Mouse (Mus musculus) adrenal gland, postnatal 25 days (tissue): Measurements from ENCODE around the gene Krt34. TPM values are rescaled to one million over a fixed set of nuclear protein-coding genes. Genes with fewer than 3 reads are reported as not detected.

ENCODE experiments used
- DNase-seq: peaks from one replicate; pipeline ENCODE4 v3.0.0; 2021; ENCODE audit warnings: mixed read lengths
- long read RNA-seq: library from polyadenylated mRNA; stranded (forward); transcript quantifications from one replicate; pipeline ENCODE4 v2.0.0, GENCODE M21; 2021
- total RNA-seq: library from RNA; stranded (reverse); gene quantifications from 2 replicates; pipeline ENCODE4 v1.2.3, GENCODE M21; 2021

Krt34 gene
- not detected in 2 replicates for total RNA-seq
- long read RNA-seq: 0 reads

DNA sequence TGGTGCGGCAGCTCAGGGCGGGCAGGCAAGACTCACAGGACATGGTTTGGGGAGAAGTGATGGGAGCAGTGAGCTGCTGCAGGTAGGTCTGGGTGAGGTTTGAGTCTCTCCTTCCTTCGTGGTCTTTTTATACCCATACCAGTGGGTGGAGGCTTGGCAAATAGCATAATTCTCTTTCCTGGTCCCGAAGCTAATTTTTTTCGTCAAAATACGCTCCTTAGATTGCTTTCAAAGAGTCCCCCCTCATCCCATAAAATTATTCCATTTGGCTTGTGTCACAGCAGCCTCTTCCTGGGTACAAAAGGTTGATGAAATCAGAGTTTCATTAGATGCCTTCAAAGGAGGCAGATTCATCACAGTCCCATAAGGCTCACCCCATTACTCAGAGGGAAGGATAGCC is at the start of gene Krt34:
Krt34 (minus strand) TSS at position 101 of the 400 bp plus-strand sequence.
- DNase-seq: no peak

DNA sequence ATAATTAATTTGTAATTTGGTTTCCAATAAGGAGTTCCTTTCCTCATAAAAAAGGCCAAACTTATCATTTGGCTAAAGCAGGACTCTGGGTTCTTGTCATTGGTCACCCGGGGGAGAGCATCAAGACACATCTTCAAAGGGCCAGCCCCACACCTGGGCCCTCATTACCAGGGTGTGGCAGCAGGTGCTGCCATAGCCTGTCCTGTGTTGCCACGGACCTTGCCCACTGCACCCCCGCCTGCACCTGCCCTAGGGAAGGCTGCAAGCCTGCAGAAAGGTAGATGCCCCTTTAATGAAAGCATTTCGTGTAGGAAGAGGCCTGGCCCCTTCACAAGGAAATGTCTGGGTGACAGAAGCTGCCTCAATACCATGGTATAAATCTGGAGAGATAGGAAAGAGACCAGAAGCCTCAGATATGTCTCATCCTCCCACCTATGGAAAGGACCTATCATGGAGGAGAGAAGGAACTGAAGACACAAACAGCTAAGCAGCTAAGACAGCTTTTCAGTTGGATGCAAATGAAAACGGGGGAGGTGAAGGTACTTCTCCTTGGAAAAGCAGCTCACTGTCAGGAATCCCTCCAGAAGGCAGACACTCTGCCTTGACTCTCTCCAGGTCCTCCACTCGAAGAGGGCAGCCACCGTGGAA is 47.1 kb upstream of the Krt34 start:
- no peak for DNase-seq

DNA sequence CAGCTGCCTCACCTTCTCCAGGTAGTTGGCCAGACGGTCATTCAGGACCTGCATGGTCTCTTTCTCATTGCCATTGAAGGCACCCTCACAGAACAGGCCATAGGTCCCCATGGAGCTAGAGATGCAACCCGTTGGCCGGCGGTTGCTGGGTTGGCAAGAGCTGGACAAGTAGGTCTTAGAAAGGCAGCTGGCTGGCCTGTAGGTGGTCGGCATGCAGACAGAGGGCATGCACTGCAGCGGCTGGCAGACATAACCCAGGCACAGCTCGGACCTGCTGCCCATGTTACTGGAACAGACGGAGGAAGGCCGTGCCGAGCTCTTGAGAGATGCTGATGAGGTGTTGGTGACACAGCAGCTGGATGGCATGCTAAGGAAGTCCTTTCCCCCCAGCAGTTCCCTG is 46.5 kb upstream of the Krt34 start, which contains the start of gene Krt32:
Krt32 (minus strand) TSS at position 366 of the 400 bp plus-strand sequence.
- DNase-seq: no peak

DNA sequence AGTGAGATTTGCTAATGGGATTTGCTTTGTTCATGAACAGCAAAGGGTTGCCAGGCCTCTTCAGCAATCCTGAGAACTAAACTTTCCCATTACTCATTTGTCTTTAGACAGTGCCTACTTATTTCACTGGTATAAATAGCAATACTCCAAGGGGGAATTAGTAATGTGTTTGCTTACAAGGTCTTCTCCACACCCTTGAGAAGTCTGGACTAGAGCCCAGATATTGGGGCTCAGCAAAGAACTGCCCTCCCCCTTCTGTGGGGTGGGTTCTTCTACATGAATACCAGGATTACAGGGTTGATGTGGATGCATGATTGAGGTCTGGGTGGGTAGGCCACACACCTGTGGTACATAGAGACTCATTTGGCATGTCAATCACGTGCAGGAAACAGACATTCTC is 32.5 kb upstream of the Krt34 start:
- DNase-seq: no peak

DNA sequence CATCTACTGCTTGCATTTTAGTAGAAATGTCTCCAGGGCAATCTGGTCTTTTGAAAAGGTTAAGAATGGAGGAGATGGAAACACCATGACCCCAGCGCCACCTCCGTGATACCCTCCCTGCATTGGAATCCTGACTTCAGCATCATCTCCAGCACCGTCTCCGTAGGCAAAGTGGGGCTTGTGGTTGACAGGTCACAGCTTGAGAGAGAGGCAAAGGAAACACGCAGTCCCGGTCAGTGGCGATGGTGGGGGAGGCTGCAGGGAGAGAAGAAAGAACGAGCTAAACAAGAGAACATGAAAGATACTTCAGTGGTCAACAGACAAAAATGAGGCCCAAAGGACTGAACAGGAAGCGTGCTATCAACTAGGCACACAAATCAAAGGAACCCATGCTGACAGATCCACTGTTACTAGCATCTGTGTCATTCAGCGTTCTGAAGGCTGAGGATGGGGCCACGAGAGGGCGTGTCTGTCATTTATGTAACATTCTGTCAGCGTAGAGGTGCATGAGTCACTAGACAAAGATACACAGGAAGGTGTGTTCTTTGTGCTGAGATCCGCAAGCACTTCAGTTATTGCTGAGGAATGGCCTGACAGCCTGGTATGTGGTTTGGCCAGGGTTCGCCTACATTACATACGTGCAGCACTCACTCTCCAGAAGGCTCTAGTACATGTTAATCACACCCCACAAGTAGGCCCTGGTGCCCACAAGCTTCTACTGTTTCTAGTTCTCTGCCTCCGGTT is 26.1 kb upstream of the Krt34 start:
- no peak for DNase-seq

DNA sequence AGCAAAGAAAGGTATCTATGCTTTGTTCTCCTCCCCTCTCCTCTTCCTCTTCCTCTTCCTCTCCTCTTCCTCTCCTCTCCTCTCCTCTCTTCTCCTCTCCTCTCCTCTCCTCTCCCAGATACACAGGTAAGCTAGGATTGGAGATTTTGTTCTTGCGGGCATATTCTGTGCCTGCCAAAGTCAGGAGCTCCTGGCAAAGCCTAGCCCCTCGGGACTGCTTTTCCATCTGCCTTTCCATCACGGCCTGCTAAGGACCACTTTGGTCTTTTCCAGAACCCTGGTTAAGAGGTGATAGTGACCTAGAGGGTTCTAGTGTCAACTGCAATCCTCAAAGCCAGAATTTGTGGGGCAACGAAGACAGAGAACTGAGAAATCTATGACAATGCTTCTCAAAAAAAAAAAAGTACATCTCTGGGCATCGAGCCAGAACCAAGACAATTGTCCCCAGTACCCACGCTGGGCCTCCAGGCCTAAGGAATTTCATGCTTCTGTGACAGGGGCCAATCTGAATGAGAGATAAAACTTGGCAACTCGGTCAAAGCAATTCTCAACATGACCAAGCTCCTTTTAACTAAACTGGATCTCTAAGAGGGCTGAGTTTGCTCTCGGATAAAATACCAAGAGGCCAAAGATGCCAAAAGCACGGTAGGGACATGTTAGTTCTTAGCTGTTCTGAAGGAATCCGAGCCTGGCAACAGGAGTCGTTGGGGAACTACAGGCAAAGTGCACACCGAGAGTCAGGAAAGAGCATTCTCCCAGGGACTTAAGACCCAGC is 25.1 kb upstream of the Krt34 start:
- DNase-seq: no peak

DNA sequence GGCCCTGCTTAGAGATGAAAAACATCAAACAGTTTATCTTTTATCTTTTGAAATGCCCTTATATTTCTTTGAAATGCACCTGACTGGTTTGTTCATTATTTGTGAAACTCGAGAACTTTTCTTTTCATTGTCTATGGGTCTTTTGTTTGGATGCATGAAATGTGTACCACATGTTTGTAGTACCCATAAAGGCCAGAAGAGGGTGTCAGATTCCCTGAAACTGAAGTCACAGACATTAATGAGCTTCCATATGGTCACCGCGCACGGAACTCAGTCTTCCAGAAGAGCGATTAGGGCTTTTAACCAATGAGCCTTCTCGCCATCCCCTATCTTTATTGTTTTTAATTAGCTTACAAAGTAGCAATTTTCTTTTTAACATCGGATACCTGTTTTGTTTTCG is 17.5 kb upstream of the Krt34 start:
- DNase-seq: no peak

DNA sequence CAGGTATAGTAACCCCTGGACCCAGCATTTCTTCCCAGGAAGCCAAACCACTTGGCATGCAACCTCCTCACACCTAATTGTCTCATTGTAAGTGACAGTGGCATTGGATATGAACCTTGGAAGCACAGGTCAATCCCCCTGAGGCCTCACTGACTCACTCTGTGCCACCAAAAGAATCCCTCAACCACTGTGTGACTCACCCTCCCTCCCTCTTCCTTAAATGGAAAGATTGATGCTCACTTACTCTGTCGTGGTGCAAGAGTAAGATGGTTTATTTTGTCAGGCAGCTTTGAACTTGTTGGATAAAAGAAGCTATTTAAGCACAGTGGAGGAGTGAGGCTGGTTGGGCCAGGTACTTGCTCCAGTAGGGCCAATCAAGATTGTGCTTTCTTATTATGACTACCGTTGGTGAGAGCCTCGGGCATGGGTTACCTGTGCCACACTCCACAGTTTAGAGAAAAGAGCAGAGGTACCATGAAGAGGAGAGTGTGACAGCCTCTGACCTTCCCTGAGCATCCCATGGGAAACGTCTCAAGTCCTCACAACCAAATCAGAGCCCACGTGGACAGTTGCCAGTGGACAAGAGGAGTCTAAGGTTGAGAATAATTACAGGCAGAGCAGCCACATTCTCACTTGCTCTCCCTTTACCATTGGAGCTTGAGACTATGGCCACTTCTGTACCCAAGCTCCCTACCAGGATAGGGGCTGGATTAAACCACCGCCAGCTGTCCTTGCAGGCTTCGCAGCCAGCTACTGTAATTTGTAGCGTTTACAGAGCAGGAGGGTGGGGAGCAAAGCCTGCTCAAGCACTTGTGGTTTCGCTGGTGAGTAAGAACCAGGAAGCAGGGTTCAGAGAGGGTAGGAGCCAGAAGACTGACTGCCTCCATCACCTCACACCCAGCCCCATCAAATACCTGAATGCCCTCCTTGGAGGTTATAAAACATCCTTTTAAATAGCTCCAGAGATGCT is 14.6 kb upstream of the Krt34 start:
- no peak for DNase-seq

DNA sequence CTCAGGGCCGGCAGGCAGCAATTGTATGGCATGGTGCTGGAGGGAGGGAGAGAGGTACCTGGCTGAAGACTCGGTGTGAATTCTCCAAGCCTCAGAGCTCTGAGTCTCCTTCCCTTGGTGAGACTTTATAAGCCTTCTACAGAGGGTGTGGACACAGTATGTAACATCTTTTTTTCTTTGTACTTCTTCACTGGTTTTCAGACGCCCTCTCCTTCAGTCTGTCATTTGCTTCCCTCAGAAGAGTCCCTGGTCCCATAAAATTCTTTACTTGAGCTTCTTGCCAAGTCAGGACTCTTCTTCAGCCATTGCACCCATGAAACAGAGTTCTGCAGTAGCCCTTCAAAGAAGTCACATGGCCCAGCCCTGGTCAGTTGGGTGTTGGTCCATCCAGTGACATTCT is 9.1 kb upstream of the Krt34 start, which contains the start of gene Krt31:
Krt31 (minus strand) TSS at position 101 of the 400 bp plus-strand sequence.
- no peak for DNase-seq

DNA sequence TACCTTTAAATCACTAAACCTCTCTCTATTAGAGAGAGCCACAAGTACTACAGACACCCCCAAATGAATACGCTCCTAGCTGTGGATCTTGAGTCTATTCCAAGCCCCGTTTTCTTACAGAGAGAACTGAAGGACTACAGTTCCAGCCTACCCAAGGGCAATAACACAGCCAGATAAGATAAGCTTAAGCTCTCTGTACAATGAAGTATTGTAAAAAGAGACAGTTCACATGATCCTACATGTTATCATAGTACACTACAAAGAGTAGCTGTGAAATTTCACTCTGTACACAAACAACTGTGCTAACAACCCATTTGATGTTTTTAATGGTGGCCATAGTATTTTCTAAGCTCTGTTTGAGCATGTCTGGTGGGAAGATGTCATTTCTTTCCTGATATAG is 5.8 kb upstream of the Krt34 start:
- DNase-seq: no peak

DNA sequence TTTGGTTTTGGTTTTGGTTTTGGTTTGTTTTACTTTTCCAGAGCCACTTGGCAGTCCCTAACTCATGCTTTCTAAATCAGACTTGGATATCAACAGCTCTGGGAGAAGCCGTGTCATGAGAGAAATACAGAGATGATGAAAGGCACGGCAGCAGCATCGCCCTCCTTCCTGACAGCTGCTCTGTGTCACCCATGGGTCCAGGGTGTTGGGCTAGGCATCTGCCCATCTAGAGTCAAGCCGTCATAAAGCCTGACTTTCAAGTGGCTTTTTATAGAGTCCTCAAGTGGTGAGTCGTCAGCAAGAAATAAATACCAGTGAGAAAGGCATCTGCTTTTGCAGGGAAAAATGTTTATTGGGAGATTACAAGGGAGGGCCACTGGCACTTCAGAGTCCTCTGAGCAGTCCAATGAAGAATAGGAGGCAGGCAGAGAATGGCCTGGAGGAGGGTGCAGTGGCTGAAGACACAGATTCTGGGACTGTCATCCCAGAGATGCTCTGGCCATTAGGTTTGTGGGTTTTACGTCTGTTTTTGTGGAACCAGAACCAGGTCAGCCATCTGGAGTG is 5.0 kb upstream of the Krt34 start:
- DNase-seq: no peak

DNA sequence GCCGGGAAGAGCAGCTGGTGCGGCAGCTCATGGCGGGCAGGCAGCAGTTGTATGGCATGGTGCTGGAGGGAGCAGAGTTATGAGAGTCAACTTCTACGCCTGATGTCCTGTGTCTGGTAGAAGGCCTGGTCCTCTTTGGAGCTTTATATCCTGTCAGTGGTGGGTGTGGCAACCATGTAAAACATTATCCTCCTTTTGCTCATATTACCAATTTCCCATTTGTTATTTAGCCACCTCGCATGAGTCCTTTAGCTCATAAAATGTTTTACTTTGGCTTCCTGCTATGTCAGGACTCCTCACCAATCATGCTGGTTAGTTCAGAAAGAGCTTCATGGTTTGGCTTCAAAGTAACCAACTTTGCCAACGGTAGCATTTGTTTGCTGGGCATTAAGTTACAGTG is 11.6 kb downstream of the Krt34 start, which contains the start of gene Krt33b:
Krt33b (minus strand) TSS at position 101 of the 400 bp plus-strand sequence.
- DNase-seq: no peak

DNA sequence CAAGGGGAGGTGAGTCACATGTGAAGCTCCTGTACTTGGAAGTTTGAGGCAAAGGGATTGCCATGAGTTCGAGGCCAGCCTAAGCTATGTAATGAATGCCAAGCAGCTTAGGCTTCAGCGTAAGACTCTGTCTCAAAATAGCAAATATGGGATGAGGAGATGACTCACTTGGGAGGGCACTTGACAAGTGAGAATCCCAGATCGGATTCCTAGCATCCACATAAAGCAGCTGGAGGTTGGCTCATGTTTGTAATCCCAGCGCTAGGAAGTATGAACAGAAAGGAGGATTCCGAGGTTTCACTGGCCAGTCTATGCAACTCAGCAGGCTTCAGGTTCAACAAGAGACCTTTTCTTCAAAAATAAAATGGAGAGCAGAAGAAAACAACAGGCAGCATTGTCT is 19.9 kb downstream of the Krt34 start:
- DNase-seq: no peak

DNA sequence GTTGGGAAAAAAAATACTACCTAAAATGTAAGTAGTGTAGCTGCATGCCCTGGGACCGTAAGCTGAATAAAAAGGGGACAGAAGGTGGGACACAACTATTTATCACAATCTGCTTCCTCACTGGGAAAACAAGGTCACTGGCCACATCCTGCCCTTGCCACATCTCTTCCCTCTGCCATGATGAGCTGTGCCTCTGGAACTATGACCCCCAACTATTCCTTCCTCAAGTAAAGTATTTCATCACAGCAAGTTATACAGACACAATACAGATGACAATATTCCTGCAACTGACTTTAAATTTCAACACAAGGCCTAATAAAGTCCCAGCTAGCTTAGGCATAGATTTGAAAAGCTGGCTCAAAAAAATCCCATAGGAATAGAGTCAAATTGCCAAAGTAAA is 21.9 kb downstream of the Krt34 start:
- DNase-seq: no peak

DNA sequence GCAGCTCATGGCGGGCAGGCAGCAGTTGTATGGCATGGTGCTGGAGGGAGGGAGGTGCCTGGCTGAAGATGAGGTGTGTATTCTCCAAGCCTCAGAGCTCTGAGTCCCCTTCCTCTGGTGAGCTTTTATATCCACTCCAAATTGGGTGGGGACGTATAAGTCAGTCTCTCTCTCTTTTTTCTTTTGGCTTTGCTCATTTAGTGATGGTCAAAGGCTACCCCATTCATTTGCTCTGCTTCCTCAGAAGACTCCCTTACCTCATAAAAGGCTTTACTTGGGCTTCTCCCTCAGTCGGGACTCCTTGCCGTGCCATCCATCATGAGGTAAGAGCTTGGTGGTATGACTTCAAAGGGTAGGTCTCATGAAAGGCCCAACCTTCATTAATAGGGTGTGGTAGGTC is 25.2 kb downstream of the Krt34 start, which contains the start of gene Krt33a:
Krt33a (minus strand) TSS at position 101 of the 400 bp plus-strand sequence.
- no peak for DNase-seq

DNA sequence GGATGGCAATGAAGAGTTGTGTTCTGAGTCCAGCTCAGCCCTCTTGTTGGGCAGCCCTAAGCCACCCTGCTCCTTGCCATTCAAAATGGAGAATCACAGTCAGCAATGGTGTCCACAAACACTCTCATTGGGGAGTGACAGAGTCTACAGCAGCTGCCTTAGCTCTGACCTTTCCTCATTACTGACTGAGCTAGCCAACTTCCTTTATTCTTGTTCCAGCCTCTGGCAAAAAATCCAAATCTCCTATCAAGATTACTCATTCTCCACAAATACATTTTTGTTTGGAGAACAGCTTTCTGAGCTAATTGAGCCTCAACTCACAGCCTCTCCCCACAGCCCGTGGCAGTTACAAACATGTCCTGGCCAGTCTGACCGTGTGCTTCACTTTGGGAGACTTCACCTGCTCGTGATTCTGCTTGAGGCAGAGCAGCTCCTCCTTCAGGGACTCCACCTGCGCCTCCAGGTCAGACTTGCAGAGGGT is 27.6 kb downstream of the Krt34 start:
- no peak for DNase-seq

DNA sequence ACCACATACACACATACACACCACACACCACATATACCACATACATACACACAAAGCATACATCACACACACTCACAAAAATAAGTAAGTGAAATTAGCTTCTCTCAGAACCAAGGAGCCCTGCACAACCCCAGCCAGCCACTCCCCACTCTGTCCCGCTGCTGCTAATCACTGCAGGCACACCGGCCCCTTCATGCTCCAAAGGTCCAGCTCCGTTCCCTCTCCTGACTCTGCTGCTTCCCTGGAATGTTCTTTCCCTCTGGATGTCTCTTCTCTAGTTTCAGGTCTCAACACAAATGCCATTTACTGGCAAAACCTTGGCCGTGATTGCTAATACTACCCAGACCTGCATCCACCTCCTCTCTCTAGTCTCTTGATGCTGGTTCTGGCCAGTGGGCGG is 30.7 kb downstream of the Krt34 start:
- no peak for DNase-seq

DNA sequence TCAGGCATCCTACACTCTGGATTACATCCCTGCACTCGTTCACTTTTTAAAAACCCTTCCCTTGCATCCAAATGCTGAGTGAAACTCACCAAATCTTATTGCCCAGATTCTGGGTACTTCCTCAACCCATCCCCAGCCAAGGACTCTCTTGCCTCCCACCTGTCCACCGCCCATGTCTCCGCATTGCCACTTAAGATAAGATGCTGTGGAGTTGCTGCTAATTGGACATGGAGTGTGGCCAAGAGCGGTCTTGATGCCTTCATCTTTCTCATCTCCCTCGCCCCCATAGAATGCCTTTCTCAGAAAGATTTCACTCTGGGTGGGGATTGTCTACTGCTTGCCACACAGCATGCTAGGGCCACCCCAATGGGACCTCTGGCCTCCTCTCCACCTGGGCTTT is 33.0 kb downstream of the Krt34 start:
- no peak for DNase-seq

DNA sequence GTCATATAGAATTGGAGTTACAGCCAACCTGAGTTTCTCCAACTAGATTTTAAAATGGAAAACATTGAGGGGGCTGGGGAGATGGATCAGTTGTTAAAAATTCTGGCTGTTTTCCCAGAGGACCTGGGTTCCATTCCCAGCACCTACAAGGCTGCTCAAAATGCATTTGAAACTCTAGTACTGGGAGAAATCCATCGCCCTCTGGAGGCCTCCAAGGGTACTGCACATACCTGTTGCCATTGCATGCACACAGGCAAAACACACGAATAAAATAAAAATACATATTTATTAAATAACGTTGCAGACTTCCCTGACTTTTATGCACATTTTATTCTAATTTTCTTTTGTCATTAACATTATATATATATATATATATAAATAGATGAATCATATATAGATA is 34.7 kb downstream of the Krt34 start:
- DNase-seq: no peak

DNA sequence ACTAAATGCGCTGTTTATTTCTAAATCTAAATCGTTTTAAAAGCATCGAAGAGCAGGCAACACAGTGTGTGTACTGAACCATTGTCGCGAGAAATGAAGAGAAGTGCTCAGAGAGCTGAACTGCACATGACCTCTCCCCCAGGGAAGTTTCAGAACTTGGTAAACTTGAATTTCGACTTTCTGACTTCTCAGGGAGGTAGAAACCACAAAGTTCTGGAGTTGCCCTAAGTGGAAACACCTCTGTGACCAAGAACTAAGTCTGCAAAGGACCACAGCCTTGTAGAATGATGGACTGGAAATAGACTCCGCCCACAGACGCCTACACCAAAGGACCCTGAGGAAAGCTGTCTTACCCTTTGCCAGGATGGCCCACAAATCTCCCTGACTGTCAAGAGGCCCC is 35.4 kb downstream of the Krt34 start:
- DNase-seq: no peak

DNA sequence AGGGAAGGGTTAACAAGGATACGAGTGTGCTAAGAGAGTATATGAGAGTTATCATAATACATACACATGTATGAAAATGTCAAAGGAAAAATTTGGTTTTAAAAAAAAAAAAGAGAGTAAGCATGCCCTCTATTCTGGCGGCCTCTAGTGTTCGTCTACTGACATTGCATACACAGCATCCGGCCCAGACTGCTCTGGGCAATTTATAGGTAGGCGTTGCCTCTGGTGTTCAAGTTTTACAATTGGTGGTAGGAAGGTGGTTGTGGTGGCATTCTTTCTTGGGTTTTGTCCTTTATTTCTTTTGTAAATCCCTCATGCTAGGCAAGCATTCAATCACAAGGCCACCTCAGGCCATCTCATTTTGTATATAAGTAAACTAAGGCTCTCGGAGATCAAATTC is 36.5 kb downstream of the Krt34 start:
- DNase-seq: peak; percentile 29
